Mouse (Mus musculus): ENCODE measurements at regions not wholly inside any gene's neighbourhood (a gene's known extent, or its start where the extent isn't known, plus 50 kb on each side); places are given as distances from the start of the nearest gene placed in this dataset.

- 70% methylated on average over 6 of the region's 6 CpGs for WGBS
- Histone ChIP-seq H3K9ac (no peak overlapping the region), H3K27me3 (ENCODE audit: insufficient read depth, low read length) (no peaks in the 10 kb centered on the region), H3K4me3 (ENCODE audit: low read depth, low read length) (no peak overlapping the region), H3K9me3 (ENCODE audit: low read length) (no peaks in the 10 kb centered on the region), H3K36me3 (ENCODE audit: insufficient read depth) (no peaks in the 10 kb centered on the region), H3K27ac (ENCODE audit: low read depth, low read length) (no peak overlapping the region), H3K4me2 (ENCODE audit: low read depth) (no peak overlapping the region), H3K4me1 (ENCODE audit: insufficient read depth) (no peaks in the 10 kb centered on the region)
- TF ChIP-seq CTCF (IDR thresholded peaks at IDR 0.05; ENCODE audit: low read depth): no peak
- ATAC-seq (no peak), DNase-seq (no peak)
Measured at GRCm38 (mm10) chr7:88959332-88960124, 444.5 kb downstream of the Tmem135 start.

- H3K27ac ChIP-seq (ENCODE audit: low read depth, low read length): no peak overlapping the region
- no peak overlapping the region for H3K4me2 ChIP-seq (ENCODE audit: low read depth)
- H3K36me3 ChIP-seq (ENCODE audit: insufficient read depth): no peaks in the 10 kb centered on the region
- no peak for TF ChIP-seq CTCF (IDR thresholded peaks at IDR 0.05; ENCODE audit: low read depth)
- ATAC-seq: no peak
- H3K27me3 ChIP-seq (ENCODE audit: insufficient read depth, low read length): no peaks in the 10 kb centered on the region
- no peaks in the 10 kb centered on the region for H3K4me1 ChIP-seq (ENCODE audit: insufficient read depth)
- H3K9me3 ChIP-seq (ENCODE audit: low read length): no peaks in the 10 kb centered on the region
- DNase-seq: no peak
- H3K4me3 ChIP-seq (ENCODE audit: low read depth, low read length): no peak overlapping the region
- H3K9ac ChIP-seq: no peak overlapping the region
- 66% methylated on average over 3 of the region's 3 CpGs for WGBS
Measured at GRCm38 (mm10) chr7:88954978-88955377, 449.0 kb downstream of the Tmem135 start.

- DNase-seq (no peak), ATAC-seq (no peak)
- no peak overlapping the region for H3K4me2 ChIP-seq (ENCODE audit: low read depth)
- no peak for TF ChIP-seq CTCF (IDR thresholded peaks at IDR 0.05; ENCODE audit: low read depth)
- no peak overlapping the region for H3K27ac ChIP-seq (ENCODE audit: low read depth, low read length)
- peaks cover 3% of the 10 kb centered on the region; the same call in 1 of the 2 replicates for H3K4me1 ChIP-seq (ENCODE audit: insufficient read depth)
- no peaks in the 10 kb centered on the region for H3K27me3 ChIP-seq (ENCODE audit: insufficient read depth, low read length)
- H3K9me3 ChIP-seq (ENCODE audit: low read length): no peaks in the 10 kb centered on the region
- H3K36me3 ChIP-seq (ENCODE audit: insufficient read depth): no peaks in the 10 kb centered on the region
- H3K9ac ChIP-seq: no peak overlapping the region
- no peak overlapping the region for H3K4me3 ChIP-seq (ENCODE audit: low read depth, low read length)
Measured at GRCm38 (mm10) chr7:88945338-88945737, 458.7 kb downstream of the Tmem135 start.

GRCm38 (mm10) chr7:88944936-88945335 lies 459.1 kb downstream of the Tmem135 start:
- no peak for TF ChIP-seq CTCF (IDR thresholded peaks at IDR 0.05; ENCODE audit: low read depth)

GRCm38 (mm10) chr7:88941246-88941910 lies 462.6 kb downstream of the Tmem135 start:
- Histone ChIP-seq H3K4me3 (ENCODE audit: low read depth, low read length) (no peak overlapping the region), H3K4me1 (ENCODE audit: insufficient read depth) (peaks cover 3% of the 10 kb centered on the region; the same call in 1 of the 2 replicates), H3K9ac (no peak overlapping the region), H3K27me3 (ENCODE audit: insufficient read depth, low read length) (no peaks in the 10 kb centered on the region), H3K9me3 (ENCODE audit: low read length) (no peaks in the 10 kb centered on the region), H3K27ac (ENCODE audit: low read depth, low read length) (peak overlapping the region; percentile 57; the same call in 1 of the 2 replicates), H3K36me3 (ENCODE audit: insufficient read depth) (no peaks in the 10 kb centered on the region), H3K4me2 (ENCODE audit: low read depth) (no peak overlapping the region)
- ATAC-seq (peak; percentile 75; the same call in 1 of the 2 replicates), DNase-seq (peak; percentile 14)
- WGBS: 65% methylated on average over 9 of the region's 9 CpGs
- no peak for TF ChIP-seq CTCF (IDR thresholded peaks at IDR 0.05; ENCODE audit: low read depth)

More at GRCm38 (mm10) chr7:88944936-88945335, 459.1 kb downstream of the Tmem135 start:
- H3K4me2 ChIP-seq (ENCODE audit: low read depth): no peak overlapping the region
- peaks cover 3% of the 10 kb centered on the region; the same call in 1 of the 2 replicates for H3K4me1 ChIP-seq (ENCODE audit: insufficient read depth)
- WGBS: 38% methylated on average over 2 of the region's 2 CpGs
- no peak overlapping the region for H3K9ac ChIP-seq
- H3K4me3 ChIP-seq (ENCODE audit: low read depth, low read length): no peak overlapping the region
- DNase-seq (no peak), ATAC-seq (no peak)
- no peaks in the 10 kb centered on the region for H3K36me3 ChIP-seq (ENCODE audit: insufficient read depth)
- H3K27me3 ChIP-seq (ENCODE audit: insufficient read depth, low read length): no peaks in the 10 kb centered on the region
- no peak overlapping the region for H3K27ac ChIP-seq (ENCODE audit: low read depth, low read length)
- H3K9me3 ChIP-seq (ENCODE audit: low read length): no peaks in the 10 kb centered on the region

GRCm38 (mm10) chr7:88940196-88940595 lies 463.8 kb downstream of the Tmem135 start:
- Histone ChIP-seq H3K27ac (ENCODE audit: low read depth, low read length) (no peak overlapping the region), H3K9ac (no peak overlapping the region), H3K4me1 (ENCODE audit: insufficient read depth) (peaks cover 3% of the 10 kb centered on the region; the same call in 1 of the 2 replicates), H3K36me3 (ENCODE audit: insufficient read depth) (no peaks in the 10 kb centered on the region), H3K4me2 (ENCODE audit: low read depth) (no peak overlapping the region), H3K4me3 (ENCODE audit: low read depth, low read length) (no peak overlapping the region), H3K27me3 (ENCODE audit: insufficient read depth, low read length) (no peaks in the 10 kb centered on the region), H3K9me3 (ENCODE audit: low read length) (no peaks in the 10 kb centered on the region)
- WGBS: 95% methylated on average over 2 of the region's 2 CpGs
- no peak for ATAC-seq
- no peak for TF ChIP-seq CTCF (IDR thresholded peaks at IDR 0.05; ENCODE audit: low read depth)
- no peak for DNase-seq

GRCm38 (mm10) chr7:88928245-88928795 lies 475.7 kb downstream of the Tmem135 start:
- Histone ChIP-seq H3K4me2 (ENCODE audit: low read depth) (no peak overlapping the region), H3K4me3 (ENCODE audit: low read depth, low read length) (no peak overlapping the region), H3K4me1 (ENCODE audit: insufficient read depth) (no peaks in the 10 kb centered on the region), H3K9me3 (ENCODE audit: low read length) (no peaks in the 10 kb centered on the region), H3K27ac (ENCODE audit: low read depth, low read length) (no peak overlapping the region), H3K36me3 (ENCODE audit: insufficient read depth) (no peaks in the 10 kb centered on the region), H3K9ac (no peak overlapping the region), H3K27me3 (ENCODE audit: insufficient read depth, low read length) (no peaks in the 10 kb centered on the region)
- 69% methylated on average over 6 of the region's 6 CpGs for WGBS
- TF ChIP-seq CTCF (IDR thresholded peaks at IDR 0.05; ENCODE audit: low read depth): no peak
- ATAC-seq (no peak), DNase-seq (no peak)

All from forebrain, postnatal 0 days (tissue).